Mouse (Mus musculus): ENCODE data around the gene Cwf19l1. TPM values are rescaled to one million over a fixed set of nuclear protein-coding genes. Genes with fewer than 3 reads are reported as not detected.

The Cwf19l1 gene
- polyA plus RNA-seq, 1 experiment from 2014 or later, result 27.3 TPM

Other genes with a start within 250 kb of the Cwf19l1 start
- gene Dnmbp, start 195.7 kb downstream of the Cwf19l1 start, polyA plus RNA-seq (2015; fragmentation: Nextera tagmentation; extraction: Ambion mirVana), result 34.2 and 34.3 TPM in 2 replicates
- 27.7 and 32.4 TPM in 2 replicates for gene Cpn1, start 149.3 kb downstream of the Cwf19l1 start, polyA plus RNA-seq (2015; fragmentation: Nextera tagmentation; extraction: Ambion mirVana)
- gene Cyp2c23, start 106.7 kb downstream of the Cwf19l1 start, polyA plus RNA-seq (2015; fragmentation: Nextera tagmentation; extraction: Ambion mirVana), result 5.9 and 9.0 TPM in 2 replicates
- 43.9 and 45.3 TPM in 2 replicates for gene Erlin1, start 66.1 kb downstream of the Cwf19l1 start, polyA plus RNA-seq (2015; fragmentation: Nextera tagmentation; extraction: Ambion mirVana)
- 40.0 and 40.2 TPM in 2 replicates for gene Chuk, start 28.4 kb downstream of the Cwf19l1 start, polyA plus RNA-seq (2015; fragmentation: Nextera tagmentation; extraction: Ambion mirVana)
- 84.5 and 90.9 TPM in 2 replicates for gene Bloc1s2, start 10.6 kb upstream of the Cwf19l1 start, polyA plus RNA-seq (2015; fragmentation: Nextera tagmentation; extraction: Ambion mirVana)
- gene Pkd2l1, start 56.6 kb upstream of the Cwf19l1 start, polyA plus RNA-seq (2015; fragmentation: Nextera tagmentation; extraction: Ambion mirVana), result 0.04 TPM in 1 of 2 replicates, not detected in the other
- 0.12 and 0.27 TPM in 2 replicates for gene Scd3, start 67.4 kb upstream of the Cwf19l1 start, polyA plus RNA-seq (2015; fragmentation: Nextera tagmentation; extraction: Ambion mirVana)
- gene Scd2, start 157.8 kb upstream of the Cwf19l1 start, polyA plus RNA-seq (2015; fragmentation: Nextera tagmentation; extraction: Ambion mirVana), result 452 and 553 TPM in 2 replicates
- 0.09 and 0.22 TPM in 2 replicates for gene Scd4, start 197.2 kb upstream of the Cwf19l1 start, polyA plus RNA-seq (2015; fragmentation: Nextera tagmentation; extraction: Ambion mirVana)